ENCODE assay signal across 8 mouse cellular contexts in genomic region chr10:43723615-43723937, GRCm38 (mm10).
DNase-seq lines count a peak whose midpoint lies in the region; ATAC-seq and TF ChIP-seq lines count a peak whose summit lies in the region.

No protein-coding gene starts in this region.

- H3K27me3 ChIP-seq in liver, embryonic 12.5 days (replicated peaks): peaks cover 41% of the 10 kb centered on the region

- H3K36me3 ChIP-seq in liver, embryonic 12.5 days: no peaks in the 10 kb centered on the region

- no peak for ATAC-seq in liver, embryonic 12.5 days

- DNase-seq in gastrocnemius, adult 2 months: peak; percentile 44
- DNase-seq in gastrocnemius, postnatal 25 days: no peak
- peak; percentile 20 for DNase-seq in thymus, postnatal 14 days
- no peak for DNase-seq in thymus, postnatal 25 days
- DNase-seq in testis, postnatal 10 days (ENCODE audit: low spot score): peak; percentile 45
- no peak for DNase-seq in retina, postnatal 1 day
- DNase-seq in T-cell, adult 2 months (ENCODE audit: low spot score): no peak

- peaks cover 21% of the 10 kb centered on the region for H3K4me1 ChIP-seq in liver, embryonic 12.5 days

- H3K4me2 ChIP-seq in liver, embryonic 12.5 days: peak overlapping the region; percentile 72

- 6% methylated on average over 12 of the region's 12 CpGs for WGBS in liver, embryonic 12.5 days (ENCODE audit: insufficient replicate concordance)

- peak overlapping the region; percentile 68 for H3K27ac ChIP-seq in gastrocnemius, adult 2 months
- no peak overlapping the region for H3K27ac ChIP-seq in liver, embryonic 12.5 days

- peak overlapping the region; percentile 66 for H3K4me3 ChIP-seq in gastrocnemius, adult 2 months
- H3K4me3 ChIP-seq in liver, embryonic 12.5 days: peak overlapping the region; percentile 47

- no peaks in the 10 kb centered on the region for H3K9me3 ChIP-seq in liver, embryonic 12.5 days (replicated peaks)

- H3K9ac ChIP-seq in liver, embryonic 12.5 days: peak overlapping the region; percentile 61

- no peak for TF ChIP-seq CTCF in gastrocnemius, adult 2 months (IDR thresholded peaks at IDR 0.05)

- intact Hi-C loops in gastrocnemius, adult 2 months (cut with DNase I): no loop called here

Comparison
In these comparisons a context has a peak if more than half of its experiments do, and no peak if none do; other contexts are left out.
1. DNase-seq: peak in gastrocnemius, adult 2 months (single experiment), thymus, postnatal 14 days (single experiment) and testis, postnatal 10 days (single experiment); none in gastrocnemius, postnatal 25 days (single experiment), thymus, postnatal 25 days (single experiment), retina, postnatal 1 day (single experiment) and T-cell, adult 2 months (single experiment).